Mouse (Mus musculus): ENCODE measurements around the gene Wdr25. TPM values are rescaled to one million over a fixed set of nuclear protein-coding genes. Genes with fewer than 3 reads are reported as not detected.

Wdr25 gene
- polyA plus RNA-seq, 1 experiment from 2014 or later: 5.7 TPM

DNA sequence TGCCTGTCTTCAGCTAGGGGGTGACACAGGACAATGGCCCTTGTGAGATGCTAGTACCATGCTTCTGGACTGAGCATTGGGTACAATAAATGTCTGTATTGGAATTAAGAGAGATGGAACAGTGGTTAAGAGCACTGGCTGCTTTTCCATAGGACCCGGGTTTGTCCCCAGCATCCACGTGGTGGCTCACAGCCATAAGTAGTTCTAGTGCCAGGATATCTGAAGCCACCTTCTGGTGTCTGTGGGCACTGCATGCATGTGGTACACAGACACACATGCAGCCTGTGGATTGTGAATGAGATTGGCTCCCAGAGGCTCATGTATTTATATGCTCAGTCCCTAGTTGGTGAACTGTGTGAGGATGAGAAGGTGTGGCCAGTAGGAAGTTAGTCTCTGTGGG, 23.9 kb upstream of the Wdr25 start:
- Histone ChIP-seq H3K36me3 (peaks cover 46% of the 10 kb centered on the region), H3K27me3 (replicated peaks) (no peaks in the 10 kb centered on the region), H3K27ac (no peak overlapping the region), H3K9ac (no peak overlapping the region), H3K4me3 (replicated peaks) (no peak overlapping the region), H3K4me1 (replicated peaks) (no peaks in the 10 kb centered on the region), H3K9me3 (no peaks in the 10 kb centered on the region), H3K4me2 (replicated peaks) (no peak overlapping the region)
- 78% methylated on average over 2 of the region's 2 CpGs for WGBS
- ATAC-seq: no peak

- Histone ChIP-seq H3K4me3 (replicated peaks) (no peak overlapping the region), H3K36me3 (peaks cover 26% of the 10 kb centered on the region), H3K27me3 (replicated peaks) (no peaks in the 10 kb centered on the region), H3K27ac (no peak overlapping the region), H3K9ac (no peak overlapping the region), H3K4me2 (replicated peaks) (no peak overlapping the region), H3K4me1 (replicated peaks) (no peaks in the 10 kb centered on the region), H3K9me3 (no peaks in the 10 kb centered on the region)
- no peak for ATAC-seq
- WGBS: 91% methylated on average over 5 of the region's 5 CpGs
These were observed 20.3 kb upstream of the Wdr25 start for GRCm38 (mm10) chr12:108873122-108873521.

DNA sequence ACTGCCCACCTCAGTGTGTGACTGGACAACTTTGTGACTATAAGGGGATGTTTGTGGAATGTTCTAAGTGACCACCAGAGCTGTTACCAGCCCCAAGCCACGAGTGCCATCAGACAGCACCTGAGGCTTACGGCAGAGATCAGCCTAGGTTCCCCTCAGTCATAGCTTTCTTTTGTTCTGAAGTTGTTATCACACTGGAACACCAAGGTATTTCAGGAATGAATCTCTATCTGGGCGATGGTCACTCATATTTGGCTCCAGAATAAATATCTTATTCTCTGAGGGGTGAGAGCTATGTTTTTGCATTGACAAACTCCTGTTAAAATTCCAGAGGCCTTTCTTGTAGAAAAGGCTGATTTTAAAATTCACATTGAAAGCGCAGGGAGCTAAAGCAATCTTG, 14.3 kb upstream of the Wdr25 start:
- Histone ChIP-seq H3K27me3 (replicated peaks) (no peaks in the 10 kb centered on the region), H3K4me2 (replicated peaks) (no peak overlapping the region), H3K36me3 (peaks cover 14% of the 10 kb centered on the region), H3K9me3 (no peaks in the 10 kb centered on the region), H3K27ac (no peak overlapping the region), H3K4me3 (replicated peaks) (no peak overlapping the region), H3K4me1 (replicated peaks) (peaks cover 4% of the 10 kb centered on the region; the same call in 1 of the 2 replicates), H3K9ac (no peak overlapping the region)
- no peak for ATAC-seq
- 84% methylated on average over 4 of the region's 4 CpGs for WGBS

DNA sequence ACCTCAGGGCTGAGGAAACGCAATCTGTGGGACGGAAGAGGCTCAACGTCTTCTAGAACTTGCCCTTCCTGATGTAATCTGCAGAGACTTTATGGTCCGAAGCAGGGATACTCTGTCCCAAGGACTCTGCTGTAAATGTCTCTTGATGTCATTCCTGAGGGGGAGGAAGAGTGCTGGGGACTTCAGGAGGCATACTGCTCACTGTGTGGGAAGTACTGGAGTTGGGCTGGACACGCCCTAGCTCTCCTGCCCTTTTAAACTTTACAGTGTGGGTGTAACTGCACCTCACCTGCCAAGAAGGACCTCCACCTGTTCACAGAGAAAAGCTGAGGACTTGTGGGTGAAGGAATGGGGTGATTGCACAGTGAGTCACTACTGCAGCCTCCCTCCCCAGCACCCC, 12.8 kb upstream of the Wdr25 start:
- no peaks in the 10 kb centered on the region for H3K9me3 ChIP-seq
- 0 out of 2 replicates have a peak, but pooled peaks cover 5% of the 10 kb centered on the region for H3K36me3 ChIP-seq
- H3K4me1 ChIP-seq (replicated peaks): peaks cover 4% of the 10 kb centered on the region; the same call in 1 of the 2 replicates
- peak overlapping the region; percentile 79 for H3K27ac ChIP-seq
- H3K4me3 ChIP-seq (replicated peaks): no peak overlapping the region
- no peaks in the 10 kb centered on the region for H3K27me3 ChIP-seq (replicated peaks)
- no peak overlapping the region for H3K9ac ChIP-seq
- 75% methylated on average over 5 of the region's 5 CpGs for WGBS
- no peak overlapping the region for H3K4me2 ChIP-seq (replicated peaks)
- ATAC-seq: peak; percentile 92

DNA sequence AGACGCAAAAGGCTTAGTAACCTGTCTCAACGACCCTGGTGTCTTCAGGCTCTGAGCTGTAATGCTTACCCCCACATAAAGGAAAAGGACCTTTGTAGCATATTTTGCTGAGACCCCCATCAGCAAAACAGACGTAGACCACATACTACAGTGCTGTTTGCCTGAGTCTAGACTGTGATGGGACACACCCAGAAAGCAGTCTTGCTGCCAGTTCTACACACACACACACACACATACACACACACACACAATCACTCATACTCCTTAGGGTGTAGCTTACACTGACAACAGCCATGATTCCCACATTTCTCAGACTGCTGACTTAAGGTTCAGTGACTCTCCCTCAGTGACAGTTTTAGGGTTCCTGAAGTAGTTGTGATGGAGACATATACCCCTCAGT, 12.2 kb upstream of the Wdr25 start:
- Histone ChIP-seq H3K4me3 (replicated peaks) (no peak overlapping the region), H3K4me1 (replicated peaks) (peaks cover 4% of the 10 kb centered on the region; the same call in 1 of the 2 replicates), H3K9me3 (no peaks in the 10 kb centered on the region), H3K27ac (peak overlapping the region; percentile 56), H3K36me3 (0 out of 2 replicates have a peak, but pooled peaks cover 5% of the 10 kb centered on the region), H3K27me3 (replicated peaks) (no peaks in the 10 kb centered on the region), H3K9ac (no peak overlapping the region), H3K4me2 (replicated peaks) (no peak overlapping the region)
- WGBS: 68% methylated on average over 3 of the region's 3 CpGs
- ATAC-seq: no peak

DNA sequence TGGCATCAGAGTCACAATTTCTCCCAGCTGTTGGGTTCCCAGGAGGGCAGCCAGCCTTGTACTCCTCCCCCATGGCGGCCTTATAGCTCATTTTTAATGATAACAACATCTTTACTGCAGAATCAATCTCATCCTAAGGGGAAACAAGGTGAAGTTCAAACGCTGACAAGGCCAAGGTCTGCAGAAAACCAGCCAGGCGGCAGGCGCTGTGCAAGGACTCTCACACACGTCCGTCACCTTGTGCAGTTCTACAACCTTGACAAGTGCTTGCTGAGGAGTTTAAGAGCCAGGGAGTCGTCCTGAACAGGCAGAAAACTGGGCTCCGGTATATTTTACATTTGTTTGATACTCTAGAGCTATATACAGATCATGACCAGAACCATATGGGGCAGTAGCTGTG, 10.7 kb upstream of the Wdr25 start:
- H3K36me3 ChIP-seq: 0 out of 2 replicates have a peak, but pooled peaks cover 5% of the 10 kb centered on the region

DNA sequence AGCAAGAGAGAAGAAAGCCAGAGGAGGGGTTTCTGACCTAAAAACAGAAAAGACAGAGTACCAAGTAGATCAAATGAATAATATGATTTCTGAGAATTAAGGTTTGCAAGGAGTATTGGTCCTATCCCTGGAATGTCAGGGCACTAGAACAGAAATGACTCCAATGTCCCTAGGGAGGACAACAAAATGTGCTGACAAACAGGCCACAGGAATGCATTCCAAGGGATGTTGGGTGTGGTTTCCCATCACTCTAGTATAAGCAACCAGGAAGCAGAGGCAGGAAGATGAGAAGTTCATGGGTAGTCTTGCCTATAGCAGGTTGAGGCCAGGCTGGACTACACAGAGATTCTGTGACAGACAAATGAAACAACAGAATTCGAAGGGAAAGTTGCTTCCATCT, 7.5 kb upstream of the Wdr25 start:
- WGBS: 93% methylated on average over 1 of the region's 1 CpGs
- H3K9me3 ChIP-seq: no peaks in the 10 kb centered on the region
- H3K4me2 ChIP-seq (replicated peaks): no peak overlapping the region
- H3K36me3 ChIP-seq: 0 out of 2 replicates have a peak, but pooled peaks cover 7% of the 10 kb centered on the region
- H3K9ac ChIP-seq: no peak overlapping the region
- H3K4me1 ChIP-seq (replicated peaks): no peaks in the 10 kb centered on the region
- no peak overlapping the region for H3K27ac ChIP-seq
- no peak for ATAC-seq
- H3K4me3 ChIP-seq (replicated peaks): no peak overlapping the region
- no peaks in the 10 kb centered on the region for H3K27me3 ChIP-seq (replicated peaks)

More for the DNA sequence above, 10.7 kb upstream of the Wdr25 start:
- H3K27me3 ChIP-seq (replicated peaks): no peaks in the 10 kb centered on the region
- peaks cover 4% of the 10 kb centered on the region; the same call in 1 of the 2 replicates for H3K4me1 ChIP-seq (replicated peaks)
- H3K27ac ChIP-seq: no peak overlapping the region
- H3K9me3 ChIP-seq: no peaks in the 10 kb centered on the region
- 88% methylated on average over 8 of the region's 8 CpGs for WGBS
- no peak overlapping the region for H3K4me2 ChIP-seq (replicated peaks)
- H3K4me3 ChIP-seq (replicated peaks): no peak overlapping the region
- ATAC-seq: no peak
- H3K9ac ChIP-seq: no peak overlapping the region

DNA sequence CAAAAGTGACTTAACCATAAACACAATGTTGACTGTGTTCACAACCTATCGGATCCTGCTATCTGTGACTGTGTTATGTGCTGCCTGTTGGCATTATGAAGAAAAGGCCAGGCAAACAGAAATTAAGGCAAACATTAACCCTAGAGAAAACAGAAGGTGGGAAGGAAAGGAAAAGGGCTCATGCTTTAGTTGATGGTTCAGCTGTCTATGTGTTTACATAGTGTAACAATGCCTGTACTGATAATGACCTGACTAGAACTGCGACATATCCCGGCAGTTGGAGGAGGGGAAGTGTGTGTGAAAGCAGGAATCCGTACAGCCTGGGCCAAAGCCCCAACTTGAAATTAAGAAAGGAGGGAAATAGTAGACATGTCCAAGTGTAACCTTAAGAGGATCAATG, 6.4 kb upstream of the Wdr25 start:
- peak; percentile 80 for ATAC-seq
- Histone ChIP-seq H3K36me3 (0 out of 2 replicates have a peak, but pooled peaks cover 7% of the 10 kb centered on the region), H3K27ac (no peak overlapping the region), H3K9me3 (no peaks in the 10 kb centered on the region), H3K9ac (no peak overlapping the region), H3K27me3 (replicated peaks) (no peaks in the 10 kb centered on the region), H3K4me2 (replicated peaks) (no peak overlapping the region), H3K4me1 (replicated peaks) (no peaks in the 10 kb centered on the region), H3K4me3 (replicated peaks) (no peak overlapping the region)
- 60% methylated on average over 4 of the region's 4 CpGs for WGBS

- no peak overlapping the region for H3K9ac ChIP-seq
- H3K4me1 ChIP-seq (replicated peaks): peaks cover 9% of the 10 kb centered on the region
- no peak overlapping the region for H3K27ac ChIP-seq
- WGBS: 59% methylated on average over 4 of the region's 4 CpGs
- H3K4me2 ChIP-seq (replicated peaks): no peak overlapping the region
- no peaks in the 10 kb centered on the region for H3K9me3 ChIP-seq
- H3K36me3 ChIP-seq: 0 out of 2 replicates have a peak, but pooled peaks cover 7% of the 10 kb centered on the region
- no peak overlapping the region for H3K4me3 ChIP-seq (replicated peaks)
- no peak for ATAC-seq
- H3K27me3 ChIP-seq (replicated peaks): no peaks in the 10 kb centered on the region
These were observed 4.8 kb upstream of the Wdr25 start for GRCm38 (mm10) chr12:108888632-108889031.

DNA sequence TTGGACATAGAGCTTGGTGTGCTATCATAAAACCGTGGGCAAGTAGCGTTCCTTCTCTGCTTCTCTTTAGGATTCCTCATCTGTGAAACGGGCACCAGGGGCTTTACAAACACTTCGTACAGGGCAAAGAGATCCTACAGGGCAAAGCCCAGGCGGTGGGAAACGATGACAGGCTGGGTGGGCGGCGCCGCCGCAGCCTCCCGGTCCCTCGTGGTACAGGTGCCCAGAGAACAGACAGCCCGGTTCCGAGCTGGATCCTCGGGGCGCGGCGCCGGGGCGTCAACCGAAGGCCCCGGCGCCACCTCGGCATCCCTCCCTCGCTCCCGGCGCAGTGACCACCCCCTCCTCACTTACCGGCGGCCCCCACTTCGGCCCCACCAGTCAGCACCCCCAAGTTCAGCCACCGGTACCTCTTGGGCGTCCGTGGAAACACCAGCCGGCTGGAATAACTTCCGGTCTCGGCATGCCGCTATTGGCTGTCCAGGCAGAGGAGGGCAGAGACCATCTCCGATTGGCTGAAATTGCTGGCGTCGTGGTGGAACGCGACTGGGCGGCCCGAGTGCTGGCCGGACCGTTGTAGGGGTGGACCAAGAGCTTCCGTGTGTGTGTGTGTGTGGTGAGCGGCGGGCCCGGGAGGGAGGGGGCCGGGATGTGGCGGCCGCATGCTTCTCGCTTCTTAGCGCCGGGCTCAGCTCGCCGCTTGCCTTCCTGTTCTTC, 442 bp downstream of the Wdr25 start, which contains the start of gene Wars:
Gene Wars (minus strand): TSS at position 460 of the 717 bp plus-strand sequence.
- 0 out of 2 replicates have a peak, but pooled peaks cover 7% of the 10 kb centered on the region for H3K36me3 ChIP-seq
- H3K4me1 ChIP-seq (replicated peaks): peaks cover 14% of the 10 kb centered on the region
- H3K4me3 ChIP-seq (replicated peaks): peak within 1 kb of the TSS; percentile 88
- ATAC-seq: peak; percentile 100
- no peaks in the 10 kb centered on the region for H3K27me3 ChIP-seq (replicated peaks)
- peak within 1 kb of the TSS; percentile 81 for H3K9ac ChIP-seq
- WGBS: under 1% methylated on average over 58 of the region's 58 CpGs
- peak within 1 kb of the TSS; percentile 91 for H3K4me2 ChIP-seq (replicated peaks)
- H3K9me3 ChIP-seq: no peaks in the 10 kb centered on the region
- no peak within 1 kb of the TSS for H3K27ac ChIP-seq

DNA sequence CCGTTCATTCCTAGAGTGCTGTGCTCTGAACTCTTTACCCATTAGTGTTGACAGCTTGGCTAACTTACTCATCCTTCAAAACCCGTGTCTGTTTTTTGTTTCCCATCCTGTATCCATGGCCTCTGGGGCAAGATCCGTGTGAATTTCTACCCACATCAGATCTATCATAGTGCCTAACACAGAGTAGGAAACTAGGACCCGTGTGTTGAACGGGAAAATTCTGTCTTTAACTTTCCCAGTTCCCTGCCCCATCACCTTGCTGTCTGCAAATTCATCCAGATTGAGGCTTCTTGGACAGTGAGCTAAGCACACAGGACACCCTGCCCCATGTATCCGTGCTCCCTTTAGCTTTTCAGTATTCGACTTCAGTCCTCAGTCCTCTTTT, 993 bp downstream of the Wdr25 start:
- H3K36me3 ChIP-seq: 0 out of 2 replicates have a peak, but pooled peaks cover 7% of the 10 kb centered on the region
- peak overlapping the region; percentile 88 for H3K4me3 ChIP-seq (replicated peaks)
- peak; percentile 14 for ATAC-seq
- 3% methylated on average over 7 of the region's 7 CpGs for WGBS
- H3K27ac ChIP-seq: no peak overlapping the region
- H3K27me3 ChIP-seq (replicated peaks): no peaks in the 10 kb centered on the region
- peak overlapping the region; percentile 58 for H3K9ac ChIP-seq
- H3K4me2 ChIP-seq (replicated peaks): peak overlapping the region; percentile 61
- peaks cover 14% of the 10 kb centered on the region for H3K4me1 ChIP-seq (replicated peaks)
- no peaks in the 10 kb centered on the region for H3K9me3 ChIP-seq

DNA sequence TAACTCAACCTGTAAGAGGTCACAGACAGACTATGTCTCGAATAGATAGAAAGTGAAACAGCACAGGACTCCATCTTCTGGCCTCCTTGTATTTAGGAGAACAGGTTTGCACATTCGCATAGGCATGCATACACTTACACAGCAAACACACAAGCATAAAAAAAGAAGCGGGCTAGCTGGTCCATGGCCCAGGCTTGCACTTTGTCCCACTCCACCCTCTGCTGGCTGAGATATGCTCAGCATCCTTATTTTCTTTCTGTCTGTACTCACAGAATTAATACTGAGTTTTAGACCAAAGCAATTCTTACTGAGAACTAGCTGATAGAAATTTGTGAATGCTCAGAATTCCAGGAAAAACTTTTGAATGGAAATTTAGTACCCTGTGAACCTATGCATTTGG, 2.6 kb downstream of the Wdr25 start:
- peaks cover 15% of the 10 kb centered on the region for H3K4me1 ChIP-seq (replicated peaks)
- ATAC-seq: no peak
- WGBS: 67% methylated on average over 3 of the region's 3 CpGs
- H3K4me3 ChIP-seq (replicated peaks): no peak overlapping the region
- no peak overlapping the region for H3K9ac ChIP-seq
- no peak overlapping the region for H3K27ac ChIP-seq
- no peak overlapping the region for H3K4me2 ChIP-seq (replicated peaks)
- H3K27me3 ChIP-seq (replicated peaks): no peaks in the 10 kb centered on the region
- no peaks in the 10 kb centered on the region for H3K36me3 ChIP-seq
- no peaks in the 10 kb centered on the region for H3K9me3 ChIP-seq

- peak overlapping the region; percentile 60 for H3K27ac ChIP-seq
- peak; percentile 62 for ATAC-seq
- no peak overlapping the region for H3K4me3 ChIP-seq (replicated peaks)
- H3K4me2 ChIP-seq (replicated peaks): 0 out of 2 replicates have a peak overlapping the region, but pooled peaks have one; percentile 17
- no peaks in the 10 kb centered on the region for H3K27me3 ChIP-seq (replicated peaks)
- 31% methylated on average over 5 of the region's 5 CpGs for WGBS
- no peak overlapping the region for H3K9ac ChIP-seq
- peaks cover 15% of the 10 kb centered on the region for H3K4me1 ChIP-seq (replicated peaks)
- no peaks in the 10 kb centered on the region for H3K9me3 ChIP-seq
- H3K36me3 ChIP-seq: no peaks in the 10 kb centered on the region
These were observed 7.9 kb downstream of the Wdr25 start for GRCm38 (mm10) chr12:108901346-108901745.

Measured in intestine, embryonic 15.5 days (tissue).